Mouse (Mus musculus) midbrain, postnatal 0 days (tissue): ENCODE data around the gene Tgfbi. TPM values are rescaled to one million over a fixed set of nuclear protein-coding genes. Genes with fewer than 3 reads are reported as not detected.
A peak's percentile ranks its signal among the peaks of the same experiment; 100 is the strongest.

Experiments used
- ATAC-seq: fragments of 200-750 bp; cut with Nextera tagmentation; 2 replicates; pipeline ENCODE4 v1.8.0; 2017; ENCODE audit warnings: moderate number of reproducible peaks, mild to moderate bottlenecking, moderate TSS enrichment, moderate library complexity; ENCODE audit not compliant: low FRiP score
- DNase-seq: peaks from one replicate; pipeline ENCODE4 v3.0.0-alpha.2; 2015; ENCODE audit warnings: low spot score
- H3K27ac ChIP-seq: fragments of 300-500 bp; sonication (generic); 2 replicates; pipeline ENCODE4 v1.5.1; 2014; ENCODE audit warnings: low read depth, mild to moderate bottlenecking, low read length, mixed read lengths
- H3K27me3 ChIP-seq: fragments of 300-500 bp; sonication (generic); 2 replicates; pipeline ENCODE4 v1.6.1; 2014; ENCODE audit warnings: low read length, control low read depth, mixed read lengths; ENCODE audit not compliant: insufficient read depth
- H3K36me3 ChIP-seq: fragments of 300-500 bp; sonication (generic); 2 replicates; pipeline ENCODE4 v1.6.1; 2014; ENCODE audit warnings: low read length, control low read depth, mixed read lengths; ENCODE audit not compliant: insufficient read depth
- H3K4me1 ChIP-seq: fragments of 300-500 bp; sonication (generic); 2 replicates; pipeline ENCODE4 v1.6.1; 2014; ENCODE audit warnings: mild to moderate bottlenecking, control low read depth, antibody characterized with exemption, low read length, mixed read lengths; ENCODE audit not compliant: insufficient read depth
- H3K4me2 ChIP-seq: fragments of 300-500 bp; sonication (generic); 2 replicates; pipeline ENCODE4 v1.6.1; 2014; ENCODE audit warnings: low read depth, mild to moderate bottlenecking, low read length, mixed read lengths; ENCODE audit not compliant: poor library complexity, severe bottlenecking
- H3K4me3 ChIP-seq: fragments of 300-500 bp; sonication (generic); 2 replicates; pipeline ENCODE4 v1.5.1; 2014; ENCODE audit warnings: low read depth, mild to moderate bottlenecking, low read length, moderate library complexity
- H3K9ac ChIP-seq: fragments of 300-500 bp; sonication (generic); replicated peaks from 2 replicates; pipeline ENCODE4 v1.6.1; 2014; ENCODE audit warnings: mild to moderate bottlenecking, low read length, moderate library complexity, mixed read lengths; ENCODE audit not compliant: poor library complexity, severe bottlenecking
- H3K9me3 ChIP-seq: fragments of 300-500 bp; sonication (generic); 2 replicates; pipeline ENCODE4 v1.6.1; 2016; ENCODE audit warnings: low read length, control low read depth
- CTCF ChIP-seq: IDR thresholded peaks from 2 replicates; pipeline ENCODE4 v1.5.1; 2016; ENCODE audit warnings: antibody characterized with exemption, mild to moderate bottlenecking
- WGBS: fragments of 180-500 bp; shearing (Covaris S2); extraction: QIAGEN DNeasy Blood & Tissue Kit; methylation state at CpG from one replicate; pipeline ENCODE4 v1.1.7; 2014; 5-methylcytosine and 5-hydroxymethylcytosine counted together
- polyA plus RNA-seq: library from polyadenylated mRNA; unstranded; fragments of >200 nt; fragmentation: Nextera tagmentation; extraction: Ambion mirVana; gene quantifications from 2 replicates; pipeline ENCODE4 v1.2.1, GENCODE M21; 2015
- total RNA-seq: library from RNA; depleted of rRNA; stranded (reverse); fragments of >200 nt; gene quantifications from 2 replicates; pipeline ENCODE4 v1.2.3, GENCODE M21; 2014

Gene Tgfbi
- total and polyA plus RNA-seq, 2 experiments from 2014 or later: 3.4 to 7.5 TPM

- H3K27ac ChIP-seq: no peak overlapping the region
- DNase-seq (no peak), ATAC-seq (no peak)
- H3K4me3 ChIP-seq: no peak overlapping the region
- no peaks in the 10 kb centered on the region for H3K9me3 ChIP-seq
- H3K4me2 ChIP-seq: no peak overlapping the region
- 95% methylated on average over 3 of the region's 3 CpGs for WGBS
- no peak for TF ChIP-seq CTCF
- no peaks in the 10 kb centered on the region for H3K27me3 ChIP-seq
- no peak overlapping the region for H3K9ac ChIP-seq
- H3K36me3 ChIP-seq: no peaks in the 10 kb centered on the region
- H3K4me1 ChIP-seq: no peaks in the 10 kb centered on the region; the same call in 1 of the 2 replicates
Observed at GRCm38 (mm10) chr13:56644031-56644430, 34.7 kb downstream of the Tgfbi start.

- no peaks in the 10 kb centered on the region for H3K27me3 ChIP-seq
- WGBS: 89% methylated on average over 6 of the region's 6 CpGs
- H3K9me3 ChIP-seq: no peaks in the 10 kb centered on the region
- TF ChIP-seq CTCF: no peak
- H3K4me2 ChIP-seq: no peak overlapping the region
- H3K9ac ChIP-seq: no peak overlapping the region
- DNase-seq (no peak), ATAC-seq (no peak)
- no peak overlapping the region for H3K27ac ChIP-seq
- H3K36me3 ChIP-seq: no peaks in the 10 kb centered on the region
- H3K4me3 ChIP-seq: no peak overlapping the region
- no peaks in the 10 kb centered on the region; the same call in 1 of the 2 replicates for H3K4me1 ChIP-seq
Observed at GRCm38 (mm10) chr13:56645744-56646143, 36.4 kb downstream of the Tgfbi start.

- H3K9me3 ChIP-seq: no peaks in the 10 kb centered on the region
- H3K4me1 ChIP-seq: no peaks in the 10 kb centered on the region; the same call in 1 of the 2 replicates
- H3K4me2 ChIP-seq: no peak overlapping the region
- H3K27me3 ChIP-seq: no peaks in the 10 kb centered on the region
- 0 out of 2 replicates have a peak overlapping the region, but pooled peaks have one; percentile 13 for H3K9ac ChIP-seq
- no peak overlapping the region for H3K4me3 ChIP-seq
- TF ChIP-seq CTCF: no peak
- WGBS: 78% methylated on average over 10 of the region's 10 CpGs
- ATAC-seq: no peak
- H3K36me3 ChIP-seq: no peaks in the 10 kb centered on the region
- peak; percentile 35 for DNase-seq
- 0 out of 2 replicates have a peak overlapping the region, but pooled peaks have one; percentile 6 for H3K27ac ChIP-seq
Observed at GRCm38 (mm10) chr13:56647597-56648405, 38.5 kb downstream of the Tgfbi start.

- H3K4me2 ChIP-seq: no peak overlapping the region
- no peaks in the 10 kb centered on the region for H3K27me3 ChIP-seq
- no peak overlapping the region for H3K4me3 ChIP-seq
- 90% methylated on average over 2 of the region's 2 CpGs for WGBS
- H3K27ac ChIP-seq: no peak overlapping the region
- H3K36me3 ChIP-seq: no peaks in the 10 kb centered on the region
- H3K4me1 ChIP-seq: no peaks in the 10 kb centered on the region; the same call in 1 of the 2 replicates
- no peak for ATAC-seq
- no peaks in the 10 kb centered on the region for H3K9me3 ChIP-seq
- TF ChIP-seq CTCF: no peak
- no peak for DNase-seq
- no peak overlapping the region for H3K9ac ChIP-seq
Observed at GRCm38 (mm10) chr13:56650020-56650419, 40.7 kb downstream of the Tgfbi start.

GRCm38 (mm10) chr13:56652381-56652780 is 43.1 kb downstream of the Tgfbi start:
- H3K27me3 ChIP-seq: no peaks in the 10 kb centered on the region
- no peaks in the 10 kb centered on the region; the same call in 1 of the 2 replicates for H3K4me1 ChIP-seq
- H3K9ac ChIP-seq: no peak overlapping the region
- no peak overlapping the region for H3K4me3 ChIP-seq
- H3K27ac ChIP-seq: no peak overlapping the region
- no peak overlapping the region for H3K4me2 ChIP-seq
- TF ChIP-seq CTCF: no peak
- DNase-seq (no peak), ATAC-seq (no peak)
- H3K9me3 ChIP-seq: no peaks in the 10 kb centered on the region
- WGBS: 63% methylated on average over 8 of the region's 8 CpGs
- H3K36me3 ChIP-seq: no peaks in the 10 kb centered on the region

- ATAC-seq (no peak), DNase-seq (no peak)
- no peaks in the 10 kb centered on the region for H3K4me1 ChIP-seq
- no peak overlapping the region for H3K9ac ChIP-seq
- no peaks in the 10 kb centered on the region for H3K27me3 ChIP-seq
- no peaks in the 10 kb centered on the region for H3K9me3 ChIP-seq
- H3K27ac ChIP-seq: no peak overlapping the region
- no peak for TF ChIP-seq CTCF
- no peak overlapping the region for H3K4me3 ChIP-seq
- 91% methylated on average over 5 of the region's 5 CpGs for WGBS
- no peaks in the 10 kb centered on the region for H3K36me3 ChIP-seq
- no peak overlapping the region for H3K4me2 ChIP-seq
Observed at GRCm38 (mm10) chr13:56654176-56654575, 44.9 kb downstream of the Tgfbi start.
